Mouse (Mus musculus) skeletal muscle tissue, adult 2 months (tissue): ENCODE measurements around the gene Il4.
"Not testable (repeated sequence)": the region's sequence is repeated elsewhere in the genome, so short reads cannot be mapped to it uniquely, and the experiment has no call there.

Experiments used
- DNase-seq: peaks from one replicate; pipeline ENCODE4 v3.0.0-alpha.2; 2012; ENCODE audit warnings: low read depth, low spot score

The Il4 gene

DNA sequence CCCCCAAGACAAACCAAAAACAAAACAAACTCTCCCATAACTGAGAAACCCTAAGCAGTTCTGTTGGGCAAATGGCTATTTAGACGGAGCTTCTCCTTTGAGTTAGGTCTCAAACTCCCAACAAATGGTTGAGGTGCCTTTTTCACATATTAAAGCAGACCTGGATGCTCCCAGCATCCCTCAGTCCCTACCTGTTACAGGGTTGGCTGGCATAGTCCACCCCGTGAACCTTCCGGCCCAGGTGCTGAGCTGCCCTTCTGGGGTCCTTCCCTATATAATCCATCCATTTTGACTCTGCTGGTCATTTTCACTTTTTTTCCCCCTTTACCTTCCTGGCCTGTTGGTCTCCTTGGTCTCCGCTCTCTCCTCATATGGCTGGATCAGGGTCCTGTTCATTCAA, 51.8 kb downstream of the Il4 start:
- no peak for DNase-seq

- no peak for DNase-seq
These were observed 56.5 kb downstream of the Il4 start for GRCm38 (mm10) chr11:53561986-53562385.

DNA sequence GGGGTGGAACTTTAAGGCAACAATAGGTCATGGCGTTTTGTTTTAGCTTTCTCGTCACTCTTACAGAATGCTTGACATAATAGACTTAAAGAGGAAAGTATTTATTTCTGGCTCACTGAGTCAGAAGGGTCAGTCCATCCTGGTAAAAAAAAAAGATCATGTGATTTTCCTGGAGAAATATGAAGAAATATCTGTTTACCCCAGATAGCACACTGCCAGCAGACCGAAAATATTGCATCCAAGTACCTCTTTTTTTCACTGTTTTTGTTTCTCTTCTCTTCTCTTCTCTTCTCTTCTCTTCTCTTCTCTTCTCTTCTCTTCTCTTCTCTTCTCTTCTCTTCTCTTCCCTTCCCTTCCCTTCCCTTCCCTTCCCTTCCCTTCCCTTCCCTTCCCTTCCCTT, 58.5 kb downstream of the Il4 start:
- DNase-seq, result not testable (repeated sequence)

- not testable (repeated sequence) for DNase-seq
These were observed 60.5 kb downstream of the Il4 start for GRCm38 (mm10) chr11:53557992-53558391.

GRCm38 (mm10) chr11:53556529-53556928, 61.9 kb downstream of the Il4 start:
- not testable (repeated sequence) for DNase-seq
